In genomic region chr2:56025059-56025458, GRCm38 (mm10) we compare ENCODE assay signal across 9 mouse cellular contexts.
DNase-seq lines count a peak whose midpoint lies in the region; ATAC-seq and TF ChIP-seq lines count a peak whose summit lies in the region.
"Had no signal": no experiment of that assay in that cellular context is flagged by ENCODE, and none has a peak within 500 bp of the region (broad histone marks: within the 10 kb centered on the region; RNA-seq: fewer than 3 reads in every experiment).

No protein-coding gene starts in this region.

- TF ChIP-seq CTCF in forebrain, postnatal 0 days (IDR thresholded peaks at IDR 0.05; ENCODE audit: low read depth), result peak; percentile 74

- no peak overlapping the region for H3K4me2 ChIP-seq in forebrain, postnatal 0 days (ENCODE audit: low read depth)
- H3K4me2 ChIP-seq: liver, embryonic 15.5 days had no signal

- peak; percentile 2 for DNase-seq in lung, postnatal 10 days
- no peak for DNase-seq in lung, postnatal 4 days
- peak; percentile 60 for DNase-seq in brain, embryonic 18.5 days (ENCODE audit: low read depth, low spot score)
- DNase-seq in forebrain, postnatal 0 days, result peak; percentile 91
- DNase-seq in left cerebral cortex, postnatal 10 days (ENCODE audit: extremely low spot score in 1 of 2, low spot score in 2 of 2), result peak; percentile 20 to 36
- DNase-seq in retina, embryonic 14.5 days (ENCODE audit: low spot score), result peak; percentile 93
- no peak for DNase-seq in urinary bladder, postnatal 25 days (ENCODE audit: low spot score)

- no peaks in the 10 kb centered on the region for H3K36me3 ChIP-seq in forebrain, postnatal 0 days (ENCODE audit: insufficient read depth)
- H3K36me3 ChIP-seq: liver, embryonic 15.5 days had no signal

- H3K4me1 ChIP-seq in forebrain, postnatal 0 days (ENCODE audit: insufficient read depth), result no peaks in the 10 kb centered on the region
- H3K4me1 ChIP-seq: liver, embryonic 15.5 days had no signal

- no peaks in the 10 kb centered on the region for H3K9me3 ChIP-seq in forebrain, postnatal 0 days (ENCODE audit: low read length)
- H3K9me3 ChIP-seq: liver, embryonic 15.5 days had no signal

- 8% methylated on average over 5 of the region's 5 CpGs for WGBS in forebrain, postnatal 0 days

- peak; percentile 94 for ATAC-seq in forebrain, postnatal 0 days
- ATAC-seq in inflammation-experienced regulatory T-cells, adult 6 months, result no peak

- intact Hi-C loops in left cerebral cortex, postnatal 10 days (cut with DNase I), result loop anchor here (5.0 to 10.0 kb wide), 2 partner anchors 720 to 938 kb away; no protein-coding TSS in a partner anchor

- no peak overlapping the region for H3K4me3 ChIP-seq in forebrain, postnatal 0 days (ENCODE audit: low read depth, low read length)
- H3K4me3 ChIP-seq: liver, embryonic 15.5 days had no signal

- H3K27ac ChIP-seq in forebrain, postnatal 0 days (ENCODE audit: low read depth, low read length), result no peak overlapping the region
- H3K27ac ChIP-seq: liver, embryonic 15.5 days had no signal

- H3K9ac ChIP-seq in forebrain, postnatal 0 days, result no peak overlapping the region
- H3K9ac ChIP-seq: liver, embryonic 15.5 days had no signal

- no peaks in the 10 kb centered on the region for H3K27me3 ChIP-seq in forebrain, postnatal 0 days (ENCODE audit: insufficient read depth, low read length)
- H3K27me3 ChIP-seq: liver, embryonic 15.5 days had no signal

Comparison
In these comparisons a context has a peak if more than half of its experiments do, and no peak if none do; other contexts are left out.
1. DNase-seq: peak in lung, postnatal 10 days (single experiment), brain, embryonic 18.5 days (single experiment), forebrain, postnatal 0 days (single experiment), left cerebral cortex, postnatal 10 days (2 of 2) and retina, embryonic 14.5 days (single experiment); none in lung, postnatal 4 days (0 of 2) and urinary bladder, postnatal 25 days (single experiment).